Mouse (Mus musculus) thymus, adult 2 months (tissue): ENCODE results near the gene Asap3.

Experiments used
- CTCF ChIP-seq: fragments of 200-500 bp; IDR thresholded peaks from 2 replicates; pipeline ENCODE4 v1.5.1; 2012; ENCODE audit warnings: mild to moderate bottlenecking, control low read depth, low read length, moderate library complexity, borderline replicate concordance; ENCODE audit not compliant: control insufficient read depth, poor library complexity, insufficient read depth; ENCODE audit errors: extremely low read depth
- POLR2A ChIP-seq: fragments of 200-500 bp; IDR thresholded peaks from 2 replicates; pipeline ENCODE4 v1.6.1; 2012; ENCODE audit warnings: mild to moderate bottlenecking, low read length, control low read depth, moderate library complexity; ENCODE audit not compliant: control insufficient read depth, poor library complexity, insufficient read depth; ENCODE audit errors: extremely low read depth

- no peak for TF ChIP-seq POLR2A
- TF ChIP-seq CTCF: no peak
These were observed 778 bp downstream of the Asap3 start for GRCm38 (mm10) chr4:136206943-136207342.
